Mouse (Mus musculus) forebrain, embryonic 11.5 days (tissue): Measurements from ENCODE around the gene Olfr97. TPM values are rescaled to one million over a fixed set of nuclear protein-coding genes. Genes with fewer than 3 reads are reported as not detected.

Experiments
- polyA plus RNA-seq: library from polyadenylated mRNA; unstranded; fragments of >200 nt; fragmentation: Nextera tagmentation; extraction: Ambion mirVana; gene quantifications from 2 replicates; pipeline ENCODE4 v1.2.1, GENCODE M21; 2014

Gene Olfr97
- polyA plus RNA-seq, 1 experiment from 2014 or later: not detected

Other genes with a start within 250 kb of the Olfr97 start
- 0.73 and 1.1 TPM in 2 replicates for gene H2-M5, start 247.8 kb downstream of the Olfr97 start, polyA plus RNA-seq
- gene Zfp57, start 236.2 kb downstream of the Olfr97 start, polyA plus RNA-seq: 130 and 142 TPM in 2 replicates
- 0.39 TPM in 1 of 2 replicates, not detected in the other for gene Mog, start 213.9 kb downstream of the Olfr97 start, polyA plus RNA-seq
- 19.7 and 21.8 TPM in 2 replicates for gene Gabbr1, start 191.4 kb downstream of the Olfr97 start, polyA plus RNA-seq
- gene Olfr90, start 148.8 kb downstream of the Olfr97 start, polyA plus RNA-seq: not detected in 2 replicates
- gene Olfr91, start 139.1 kb downstream of the Olfr97 start, polyA plus RNA-seq: 0.13 TPM in 2 replicates
- not detected in 2 replicates for gene Olfr92, start 117.2 kb downstream of the Olfr97 start, polyA plus RNA-seq
- not detected in 2 replicates for gene Olfr93, start 75.8 kb downstream of the Olfr97 start, polyA plus RNA-seq
- not detected in 2 replicates for gene Ubd, start 43.4 kb downstream of the Olfr97 start, polyA plus RNA-seq
- not detected in 2 replicates for gene Olfr94, start 36.3 kb downstream of the Olfr97 start, polyA plus RNA-seq
- gene Olfr95, start 24.2 kb downstream of the Olfr97 start, polyA plus RNA-seq: not detected in 2 replicates
- not detected in 2 replicates for gene Olfr96, start 17.2 kb downstream of the Olfr97 start, polyA plus RNA-seq
- gene Olfr98, start 26.4 kb upstream of the Olfr97 start, polyA plus RNA-seq: not detected in 2 replicates
- gene H2-M3, start 32.9 kb upstream of the Olfr97 start, polyA plus RNA-seq: 1.7 and 2.5 TPM in 2 replicates
- gene Olfr99, start 46.1 kb upstream of the Olfr97 start, polyA plus RNA-seq: not detected in 2 replicates
- gene Olfr101, start 67.0 kb upstream of the Olfr97 start, polyA plus RNA-seq: not detected in 2 replicates
- not detected in 2 replicates for gene Olfr102, start 79.7 kb upstream of the Olfr97 start, polyA plus RNA-seq
- gene Olfr103, start 102.4 kb upstream of the Olfr97 start, polyA plus RNA-seq: not detected in 2 replicates
- gene Olfr104-ps, start 122.3 kb upstream of the Olfr97 start, polyA plus RNA-seq: not detected in 2 replicates
- gene Olfr105-ps, start 141.7 kb upstream of the Olfr97 start, polyA plus RNA-seq: not detected in 2 replicates
- gene Olfr106-ps, start 153.1 kb upstream of the Olfr97 start, polyA plus RNA-seq: not detected in 2 replicates
- not detected in 2 replicates for gene Olfr107, start 161.9 kb upstream of the Olfr97 start, polyA plus RNA-seq
- not detected in 2 replicates for gene Olfr108, start 208.2 kb upstream of the Olfr97 start, polyA plus RNA-seq
- gene Olfr109, start 221.6 kb upstream of the Olfr97 start, polyA plus RNA-seq: not detected in 2 replicates
- gene H2-M2, start 246.2 kb upstream of the Olfr97 start, polyA plus RNA-seq: not detected in 2 replicates